Mouse (Mus musculus) liver, postnatal 0 days (tissue): ENCODE results near the gene Zbtb43.

Experiments
- CTCF ChIP-seq: sonication (generic); IDR thresholded peaks from 2 replicates; pipeline ENCODE4 v1.5.1; 2016; ENCODE audit warnings: antibody characterized with exemption, low read depth
- EP300 ChIP-seq: IDR thresholded peaks from 2 replicates; pipeline ENCODE4 v1.6.1; 2016; ENCODE audit warnings: antibody characterized with exemption, low read depth, mild to moderate bottlenecking

GRCm38 (mm10) chr2:33430771-33431699, 37.3 kb downstream of the Zbtb43 start, which contains the start of gene Zbtb34:
- TF ChIP-seq CTCF (peak; percentile 92), EP300 (no peak)
